Comparison of ENCODE assay signal across 8 mouse cellular contexts in the genomic region with DNA sequence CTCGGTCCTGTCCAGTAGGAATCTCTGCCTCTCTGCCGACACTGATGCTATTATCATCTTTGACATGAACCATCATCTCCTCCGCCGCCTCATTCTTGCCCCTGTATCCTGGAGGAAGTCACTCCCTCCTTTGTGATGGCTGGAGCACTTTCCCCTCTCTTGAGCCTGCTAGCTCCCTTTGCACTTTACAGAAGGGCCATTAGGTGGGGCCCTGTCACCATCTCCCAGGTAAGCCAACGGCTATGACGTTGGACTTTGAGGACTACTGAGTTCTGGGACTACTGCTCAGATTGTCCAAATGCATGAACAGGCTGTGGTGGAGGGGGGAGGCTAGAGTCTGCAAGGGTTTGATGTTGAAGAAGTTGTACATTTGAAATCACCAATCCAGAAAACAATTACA.
DNase-seq lines count a peak whose midpoint lies in the region; ATAC-seq and TF ChIP-seq lines count a peak whose summit lies in the region.
"Had no signal": no experiment of that assay in that cellular context is flagged by ENCODE, and none has a peak within 500 bp of the region (broad histone marks: within the 10 kb centered on the region; RNA-seq: fewer than 3 reads in every experiment).

No protein-coding gene starts in this region.

- H3K27ac ChIP-seq in MEL (ENCODE audit: control insufficient read depth, low read depth, low read length) = no peak overlapping the region
- H3K27ac ChIP-seq in gastrocnemius, adult 2 months = peak overlapping the region; percentile 82
- 0 out of 2 replicates have a peak overlapping the region, but pooled peaks have one; percentile 39 for H3K27ac ChIP-seq in liver, postnatal 0 days (ENCODE audit: low read depth)

- TF ChIP-seq CTCF in MEL (IDR thresholded peaks at IDR 0.05 in 2 of 3, conservative IDR thresholded peaks at IDR 0.05 in 1 of 3; ENCODE audit: control insufficient read depth in 1 of 3, insufficient read depth in 1 of 3, low read depth in 2 of 3, low read length in 3 of 3, poor library complexity in 1 of 3, severe bottlenecking in 1 of 3) = peak; percentile 16 to 67 (median 62); a peak in 5 of 6 replicates
- TF ChIP-seq CTCF in gastrocnemius, adult 2 months (IDR thresholded peaks at IDR 0.05) = peak; percentile 81
- TF ChIP-seq CTCF in liver, postnatal 0 days (IDR thresholded peaks at IDR 0.05; ENCODE audit: low read depth) = peak; percentile 82

- H3K9me3 ChIP-seq in MEL (replicated peaks; ENCODE audit: insufficient read depth, low read length) = no peaks in the 10 kb centered on the region
- no peaks in the 10 kb centered on the region for H3K9me3 ChIP-seq in liver, postnatal 0 days (ENCODE audit: low read length)

- no peak overlapping the region for H3K4me2 ChIP-seq in liver, postnatal 0 days (ENCODE audit: low read depth, low read length)

- intact Hi-C loops in gastrocnemius, adult 2 months (cut with DNase I) = loop anchor here (2.0 kb wide), 3 partner anchors 59 to 195 kb away; a partner anchor contains a TSS

- H3K36me3 ChIP-seq in MEL (ENCODE audit: control insufficient read depth in 1 of 2, insufficient read depth in 2 of 2, low read length in 2 of 2) = no peaks in the 10 kb centered on the region
- H3K36me3 ChIP-seq in liver, postnatal 0 days (replicated peaks; ENCODE audit: insufficient read depth, low read length) = no peaks in the 10 kb centered on the region

- TF ChIP-seq POLR2A in MEL (IDR thresholded peaks at IDR 0.05; ENCODE audit: control insufficient read depth in 1 of 2, insufficient read depth in 1 of 2, low read depth in 1 of 2, low read length in 2 of 2, poor library complexity in 1 of 2) = no peak

- H3K4me1 ChIP-seq in MEL (ENCODE audit: control insufficient read depth in 1 of 2, insufficient read depth in 2 of 2, low read length in 2 of 2) = peaks cover 0 to 8% of the 10 kb centered on the region in 2 experiments; a peak in 2 of 4 replicates
- peaks cover 30% of the 10 kb centered on the region for H3K4me1 ChIP-seq in liver, postnatal 0 days (ENCODE audit: insufficient read depth)

- H3K79me2 ChIP-seq in MEL (ENCODE audit: control insufficient read depth, insufficient read depth, low read length, poor library complexity) = no peaks in the 10 kb centered on the region

- H3K27me3 ChIP-seq in MEL (ENCODE audit: control insufficient read depth in 1 of 2, insufficient read depth in 2 of 2, low read length in 2 of 2) = no peaks in the 10 kb centered on the region
- H3K27me3 ChIP-seq in liver, postnatal 0 days (ENCODE audit: insufficient read depth, low read length) = no peaks in the 10 kb centered on the region

- ATAC-seq in liver, postnatal 0 days = peak; percentile 48; the same call in 1 of the 2 replicates

- TF ChIP-seq RAD21 in MEL (IDR thresholded peaks at IDR 0.05; ENCODE audit: low read depth, low read length) = peak; percentile 64

- H3K9ac ChIP-seq in MEL (ENCODE audit: control insufficient read depth, low read depth, low read length, poor library complexity, severe bottlenecking) = no peak overlapping the region
- no peak overlapping the region for H3K9ac ChIP-seq in liver, postnatal 0 days (replicated peaks)

- peak; percentile 56 for DNase-seq in CD4-positive, CD25-positive, alpha-beta regulatory T cell, adult 2 months (ENCODE audit: low read depth, low spot score)
- DNase-seq in MEL (ENCODE audit: low read depth, low spot score) = peak; percentile 39
- peak; percentile 75 for DNase-seq in cerebellum, adult 8-10 months
- peak; percentile 62 for DNase-seq in gastrocnemius, adult 2 months
- DNase-seq in kidney, adult 11 months = peak; percentile 73
- peak; percentile 49 for DNase-seq in liver, postnatal 0 days
- peak; percentile 41 for DNase-seq in retina, postnatal 7 days (ENCODE audit: low read depth, low spot score)

- 45% methylated on average over 6 of the region's 6 CpGs for WGBS in liver, postnatal 0 days (ENCODE audit: insufficient replicate concordance)

- no peak overlapping the region for H3K4me3 ChIP-seq in MEL (ENCODE audit: control insufficient read depth in 1 of 2, insufficient read depth in 1 of 2, low read depth in 2 of 2, low read length in 2 of 2)
- H3K4me3 ChIP-seq in gastrocnemius, adult 2 months = no peak overlapping the region
- H3K4me3 ChIP-seq in liver, postnatal 0 days (ENCODE audit: low read depth, low read length) = no peak overlapping the region
- H3K4me3 ChIP-seq: myocyte had no signal

- TF ChIP-seq EP300 in MEL (IDR thresholded peaks at IDR 0.05; ENCODE audit: low read depth in 1 of 2, low read length in 2 of 2) = no peak
- no peak for TF ChIP-seq EP300 in liver, postnatal 0 days (IDR thresholded peaks at IDR 0.05; ENCODE audit: low read depth)

TF ChIP-seq in MEL, 35 proteins besides CTCF, POLR2A, EP300 and RAD21:
- TF ChIP-seq SIN3A (IDR thresholded peaks at IDR 0.05; ENCODE audit: low read length) (0 out of 2 replicates have a peak, but pooled peaks have one; percentile 31), ZC3H11A (IDR thresholded peaks at IDR 0.05; ENCODE audit: low read depth, low read length) (peak; percentile 63), ZKSCAN1 (IDR thresholded peaks at IDR 0.05; ENCODE audit: low read depth, low read length) (no peak), ZNF384 (IDR thresholded peaks at IDR 0.05; ENCODE audit: low read depth, low read length) (no peak), TBP (IDR thresholded peaks at IDR 0.05; ENCODE audit: low read depth, low read length) (0 out of 2 replicates have a peak, but pooled peaks have one; percentile 48), SMC3 (IDR thresholded peaks at IDR 0.05; ENCODE audit: low read depth, low read length) (peak; percentile 70), JUND (IDR thresholded peaks at IDR 0.05; ENCODE audit: low read depth, low read length) (no peak)
